Mouse (Mus musculus) liver, postnatal 0 days (tissue): ENCODE results near the gene Gjc1. TPM values are rescaled to one million over a fixed set of nuclear protein-coding genes. Genes with fewer than 3 reads are reported as not detected.

Experiments
- ATAC-seq: fragments of 200-750 bp; cut with Nextera tagmentation; 2 replicates; pipeline ENCODE4 v1.8.0; 2017; ENCODE audit warnings: mild to moderate bottlenecking, moderate library complexity
- DNase-seq: peaks from one replicate; pipeline ENCODE4 v3.0.0-alpha.2; 2016
- H3K27ac ChIP-seq: fragments of 300-500 bp; sonication (generic); 2 replicates; pipeline ENCODE4 v1.5.1; 2014; ENCODE audit warnings: antibody characterized with exemption, moderate library complexity, mild to moderate bottlenecking, low read depth
- H3K27me3 ChIP-seq: fragments of 300-500 bp; sonication (generic); 2 replicates; pipeline ENCODE4 v1.6.1; 2014; ENCODE audit warnings: low read length, control low read depth, mixed read lengths; ENCODE audit not compliant: insufficient read depth
- H3K36me3 ChIP-seq: fragments of 300-500 bp; sonication (generic); replicated peaks from 2 replicates; pipeline ENCODE4 v1.6.1; 2014; ENCODE audit warnings: mild to moderate bottlenecking, control low read depth, low read length, moderate library complexity, mixed read lengths; ENCODE audit not compliant: insufficient read depth
- H3K4me1 ChIP-seq: fragments of 300-500 bp; sonication (generic); 2 replicates; pipeline ENCODE4 v1.6.1; 2014; ENCODE audit warnings: antibody characterized with exemption, mild to moderate bottlenecking, control low read depth; ENCODE audit not compliant: insufficient read depth
- H3K4me2 ChIP-seq: fragments of 300-500 bp; sonication (generic); 2 replicates; pipeline ENCODE4 v1.6.1; 2014; ENCODE audit warnings: low read depth, mild to moderate bottlenecking, low read length, moderate library complexity, mixed read lengths
- H3K4me3 ChIP-seq: fragments of 300-500 bp; sonication (generic); 2 replicates; pipeline ENCODE4 v1.5.1; 2014; ENCODE audit warnings: low read depth, low read length
- H3K9ac ChIP-seq: fragments of 300-500 bp; sonication (generic); replicated peaks from 2 replicates; pipeline ENCODE4 v1.6.1; 2014; ENCODE audit warnings: mild to moderate bottlenecking, moderate library complexity
- H3K9me3 ChIP-seq: fragments of 300-500 bp; sonication (generic); 2 replicates; pipeline ENCODE4 v1.6.1; 2016; ENCODE audit warnings: mild to moderate bottlenecking, control low read depth, low read length, mixed read lengths
- CTCF ChIP-seq: sonication (generic); IDR thresholded peaks from 2 replicates; pipeline ENCODE4 v1.5.1; 2016; ENCODE audit warnings: antibody characterized with exemption, low read depth
- EP300 ChIP-seq: IDR thresholded peaks from 2 replicates; pipeline ENCODE4 v1.6.1; 2016; ENCODE audit warnings: antibody characterized with exemption, low read depth, mild to moderate bottlenecking
- WGBS: fragments of 180-500 bp; shearing (Covaris S2); extraction: QIAGEN DNeasy Blood & Tissue Kit; methylation state at CpG from one replicate; pipeline ENCODE4 v1.1.7; 2014; ENCODE audit not compliant: insufficient replicate concordance; 5-methylcytosine and 5-hydroxymethylcytosine counted together
- polyA plus RNA-seq: library from polyadenylated mRNA; unstranded; fragments of >200 nt; fragmentation: Nextera tagmentation; extraction: Ambion mirVana; gene quantifications from 2 replicates; pipeline ENCODE4 v1.2.1, GENCODE M21; 2015

The Gjc1 gene
- polyA plus RNA-seq, 1 experiment from 2014 or later, result 1.4 TPM

- H3K9ac ChIP-seq, result no peak overlapping the region
- no peak for DNase-seq
- no peak overlapping the region for H3K27ac ChIP-seq
- no peaks in the 10 kb centered on the region for H3K36me3 ChIP-seq
- no peak overlapping the region for H3K4me3 ChIP-seq
- no peaks in the 10 kb centered on the region for H3K9me3 ChIP-seq
- no peak for ATAC-seq
- no peak overlapping the region for H3K4me2 ChIP-seq
- peaks cover 18% of the 10 kb centered on the region for H3K27me3 ChIP-seq
- 72% methylated on average over 12 of the region's 12 CpGs for WGBS
- TF ChIP-seq CTCF (no peak), EP300 (no peak)
- peaks cover 6% of the 10 kb centered on the region for H3K4me1 ChIP-seq
Observed at GRCm38 (mm10) chr11:102769993-102770661, 49.4 kb downstream of the Gjc1 start.

- Histone ChIP-seq H3K4me2 (no peak overlapping the region), H3K9ac (no peak overlapping the region), H3K4me3 (no peak overlapping the region), H3K9me3 (no peaks in the 10 kb centered on the region), H3K27me3 (peaks cover 11% of the 10 kb centered on the region), H3K27ac (no peak overlapping the region), H3K36me3 (no peaks in the 10 kb centered on the region), H3K4me1 (peaks cover 2% of the 10 kb centered on the region)
- 76% methylated on average over 6 of the region's 6 CpGs for WGBS
- no peak for DNase-seq
- no peak for ATAC-seq
- TF ChIP-seq CTCF, result no peak
- TF ChIP-seq EP300, result no peak
Observed at GRCm38 (mm10) chr11:102769141-102769540, 50.4 kb downstream of the Gjc1 start.

DNA sequence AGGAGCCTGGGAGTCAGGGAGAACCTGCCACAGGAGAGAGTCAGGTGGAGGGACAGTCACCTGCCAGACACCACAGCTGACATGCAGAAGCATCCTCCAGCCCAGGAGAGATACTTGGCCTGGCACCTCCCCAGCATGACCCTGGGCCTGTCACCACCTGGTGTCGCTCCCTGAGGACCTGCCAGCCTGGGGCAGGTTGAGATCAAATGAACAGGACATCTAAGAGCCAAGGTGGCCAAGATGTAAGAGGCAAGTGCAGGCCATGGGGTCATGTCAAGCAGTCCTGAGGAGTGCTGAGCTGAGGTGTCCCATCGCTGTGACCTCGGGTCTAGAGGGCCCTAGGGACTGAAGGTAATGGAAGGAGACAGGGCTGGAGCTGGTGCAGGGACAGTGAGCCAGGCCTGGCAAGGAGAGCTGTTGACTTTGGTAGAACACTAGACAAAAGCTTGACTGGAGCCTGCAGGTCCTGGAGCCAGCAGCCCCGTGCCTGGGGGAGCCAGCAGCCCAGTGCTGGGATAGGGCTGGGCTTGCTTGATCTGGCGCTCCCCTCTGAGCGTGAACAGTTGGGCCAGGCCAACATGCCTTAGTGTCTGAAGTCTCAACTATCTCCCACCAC is 52.3 kb downstream of the Gjc1 start:
- ATAC-seq (no peak), DNase-seq (no peak)
- peaks cover 18% of the 10 kb centered on the region for H3K27me3 ChIP-seq
- TF ChIP-seq CTCF (no peak), EP300 (no peak)
- H3K4me2 ChIP-seq, result no peak overlapping the region
- H3K36me3 ChIP-seq, result no peaks in the 10 kb centered on the region
- H3K9me3 ChIP-seq, result no peaks in the 10 kb centered on the region
- H3K4me3 ChIP-seq, result no peak overlapping the region
- no peak overlapping the region for H3K27ac ChIP-seq
- H3K9ac ChIP-seq, result no peak overlapping the region
- WGBS, result 73% methylated on average over 6 of the region's 6 CpGs
- no peaks in the 10 kb centered on the region; the same call in 1 of the 2 replicates for H3K4me1 ChIP-seq

DNA sequence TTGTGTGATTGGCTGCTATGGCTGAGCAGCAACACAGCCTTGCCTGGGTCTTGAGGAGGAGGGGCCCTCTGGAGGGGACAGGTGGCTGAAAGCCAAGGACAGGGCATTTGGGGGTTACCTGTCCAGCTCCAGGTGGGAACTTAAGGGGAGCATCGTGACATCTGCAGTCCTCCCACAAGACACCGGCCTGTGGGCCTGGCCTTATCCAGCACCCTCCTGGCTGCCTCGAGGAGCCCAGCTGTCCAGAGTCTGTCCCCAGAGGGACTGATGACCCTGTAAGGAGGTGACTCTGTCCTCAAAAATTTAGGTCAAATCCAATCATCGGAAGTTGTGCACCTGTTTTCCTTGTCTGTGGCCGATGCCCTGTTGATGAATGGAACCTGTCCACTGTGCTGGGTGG is 54.1 kb downstream of the Gjc1 start:
- no peak for ATAC-seq
- no peaks in the 10 kb centered on the region for H3K36me3 ChIP-seq
- WGBS, result 76% methylated on average over 5 of the region's 5 CpGs
- no peak overlapping the region for H3K27ac ChIP-seq
- TF ChIP-seq EP300 (no peak), CTCF (no peak)
- no peak overlapping the region for H3K9ac ChIP-seq
- H3K4me3 ChIP-seq, result no peak overlapping the region
- DNase-seq, result no peak
- no peak overlapping the region for H3K4me2 ChIP-seq
- no peaks in the 10 kb centered on the region for H3K9me3 ChIP-seq
- H3K27me3 ChIP-seq, result peaks cover 26% of the 10 kb centered on the region
- peaks cover 7% of the 10 kb centered on the region for H3K4me1 ChIP-seq

DNA sequence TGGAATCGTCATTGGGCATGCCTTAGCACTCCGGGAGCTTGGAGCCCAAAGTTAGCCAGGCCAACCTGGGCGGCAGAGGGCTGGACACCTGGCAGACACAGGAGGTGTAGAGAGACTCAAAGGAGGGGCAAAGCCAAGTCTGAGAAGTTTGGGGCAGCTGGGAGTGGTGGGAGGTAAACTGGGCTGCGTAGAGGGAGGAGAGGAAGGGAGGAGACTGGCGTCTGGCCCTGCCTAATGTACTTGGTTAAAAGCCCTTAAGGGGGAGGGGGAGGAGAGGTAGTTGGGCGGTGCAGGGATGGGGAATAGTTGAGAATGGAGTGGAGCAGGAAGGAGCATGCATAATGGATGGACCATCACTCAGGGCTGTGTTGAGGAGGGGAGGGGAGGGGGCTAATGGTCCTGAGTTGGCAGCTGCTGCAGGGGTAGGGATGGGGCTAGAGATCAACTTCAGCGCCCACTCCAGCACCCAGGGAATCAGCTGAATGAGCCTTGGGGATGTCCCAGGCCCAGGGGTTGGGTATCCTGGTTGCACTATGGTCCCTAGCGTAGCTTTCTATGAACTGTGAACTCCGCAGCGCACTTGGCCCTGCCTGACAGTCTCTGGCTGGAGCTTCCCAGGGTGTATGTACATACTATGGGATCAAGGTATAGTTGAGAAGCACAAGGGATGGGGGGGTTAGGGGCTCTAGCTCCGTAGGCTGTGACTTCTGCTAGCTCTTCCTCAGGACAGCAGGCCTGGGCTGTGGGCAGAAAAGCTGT is 56.3 kb downstream of the Gjc1 start:
- ATAC-seq (no peak), DNase-seq (no peak)
- Histone ChIP-seq H3K4me3 (no peak overlapping the region), H3K36me3 (no peaks in the 10 kb centered on the region), H3K27me3 (peaks cover 28% of the 10 kb centered on the region), H3K4me1 (peaks cover 7% of the 10 kb centered on the region), H3K9me3 (no peaks in the 10 kb centered on the region), H3K27ac (no peak overlapping the region), H3K4me2 (no peak overlapping the region), H3K9ac (no peak overlapping the region)
- WGBS, result 69% methylated on average over 11 of the region's 11 CpGs
- TF ChIP-seq CTCF, result no peak
- no peak for TF ChIP-seq EP300

GRCm38 (mm10) chr11:102762248-102762647 is 57.3 kb downstream of the Gjc1 start:
- 11% methylated on average over 15 of the region's 15 CpGs for WGBS
- H3K4me2 ChIP-seq, result peak overlapping the region; percentile 79
- no peak overlapping the region for H3K9ac ChIP-seq
- no peaks in the 10 kb centered on the region for H3K36me3 ChIP-seq
- no peak for TF ChIP-seq CTCF
- TF ChIP-seq EP300, result no peak
- no peak overlapping the region for H3K27ac ChIP-seq
- peaks cover 28% of the 10 kb centered on the region for H3K27me3 ChIP-seq
- H3K9me3 ChIP-seq, result no peaks in the 10 kb centered on the region
- DNase-seq (no peak), ATAC-seq (0 out of 2 replicates have a peak, but pooled peaks have one; percentile 15)
- H3K4me1 ChIP-seq, result peaks cover 7% of the 10 kb centered on the region
- H3K4me3 ChIP-seq, result peak overlapping the region; percentile 47; the same call in 1 of the 2 replicates
